Comparison of ENCODE assay signal across 8 mouse cellular contexts in genomic region chr7:49341919-49342529, GRCm38 (mm10).
A peak's percentile ranks its signal among the peaks of the same experiment; 100 is the strongest.
DNase-seq lines count a peak whose midpoint lies in the region; ATAC-seq and TF ChIP-seq lines count a peak whose summit lies in the region.

No protein-coding gene starts in this region.

- WGBS in forebrain, embryonic 12.5 days = 81% methylated on average over 2 of the region's 2 CpGs
- WGBS in forebrain, embryonic 11.5 days = 85% methylated on average over 2 of the region's 2 CpGs
- WGBS in thymus, adult 2 months = 87% methylated on average over 2 of the region's 2 CpGs
- 87% methylated on average over 2 of the region's 2 CpGs for WGBS in lung, embryonic 16.5 days

- no peaks in the 10 kb centered on the region for H3K36me3 ChIP-seq in forebrain, embryonic 12.5 days (replicated peaks)
- H3K36me3 ChIP-seq in forebrain, embryonic 11.5 days (ENCODE audit: control insufficient read depth, insufficient read depth, low read length) = no peaks in the 10 kb centered on the region
- no peaks in the 10 kb centered on the region for H3K36me3 ChIP-seq in thymus, adult 2 months (ENCODE audit: control insufficient read depth, insufficient read depth, low read length)
- H3K36me3 ChIP-seq in lung, embryonic 16.5 days (ENCODE audit: control insufficient read depth, insufficient read depth, low read length) = no peaks in the 10 kb centered on the region

- peaks cover 12% of the 10 kb centered on the region; the same call in 1 of the 2 replicates for H3K27me3 ChIP-seq in forebrain, embryonic 12.5 days
- no peaks in the 10 kb centered on the region for H3K27me3 ChIP-seq in forebrain, embryonic 11.5 days (ENCODE audit: control insufficient read depth, insufficient read depth, low read length)
- H3K27me3 ChIP-seq in thymus, adult 2 months (ENCODE audit: control insufficient read depth, insufficient read depth, low read length) = no peaks in the 10 kb centered on the region
- no peaks in the 10 kb centered on the region for H3K27me3 ChIP-seq in lung, embryonic 16.5 days (ENCODE audit: control insufficient read depth, insufficient read depth, low read depth, low read length)

- no peak overlapping the region for H3K4me3 ChIP-seq in forebrain, embryonic 12.5 days (replicated peaks)
- no peak overlapping the region for H3K4me3 ChIP-seq in forebrain, embryonic 11.5 days (ENCODE audit: low read depth, low read length)
- H3K4me3 ChIP-seq in thymus, adult 2 months (ENCODE audit: control insufficient read depth, insufficient read depth, low read length) = no peak overlapping the region
- H3K4me3 ChIP-seq in lung, embryonic 16.5 days (ENCODE audit: low read length) = no peak overlapping the region

- H3K9ac ChIP-seq in forebrain, embryonic 12.5 days = no peak overlapping the region
- no peak overlapping the region for H3K9ac ChIP-seq in forebrain, embryonic 11.5 days (ENCODE audit: low read length)
- H3K9ac ChIP-seq in lung, embryonic 16.5 days (ENCODE audit: low read length) = no peak overlapping the region

- H3K4me1 ChIP-seq in forebrain, embryonic 12.5 days = peaks cover 39% of the 10 kb centered on the region
- H3K4me1 ChIP-seq in forebrain, embryonic 11.5 days (replicated peaks; ENCODE audit: control insufficient read depth, insufficient read depth, low read length) = peaks cover 12% of the 10 kb centered on the region; the same call in 1 of the 2 replicates
- H3K4me1 ChIP-seq in thymus, adult 2 months (replicated peaks; ENCODE audit: control insufficient read depth, insufficient read depth, low read length) = peaks cover 13% of the 10 kb centered on the region
- peaks cover 17% of the 10 kb centered on the region for H3K4me1 ChIP-seq in lung, embryonic 16.5 days (replicated peaks; ENCODE audit: control insufficient read depth, insufficient read depth, low read length)

- no peak overlapping the region for H3K27ac ChIP-seq in forebrain, embryonic 12.5 days
- no peak overlapping the region for H3K27ac ChIP-seq in forebrain, embryonic 11.5 days (ENCODE audit: low read depth, low read length)
- H3K27ac ChIP-seq in thymus, adult 2 months (ENCODE audit: control insufficient read depth, insufficient read depth, low read length) = no peak overlapping the region
- H3K27ac ChIP-seq in lung, embryonic 16.5 days (ENCODE audit: low read length) = no peak overlapping the region

- no peaks in the 10 kb centered on the region for H3K9me3 ChIP-seq in forebrain, embryonic 12.5 days
- H3K9me3 ChIP-seq in forebrain, embryonic 11.5 days (ENCODE audit: control insufficient read depth, low read length) = no peaks in the 10 kb centered on the region
- no peaks in the 10 kb centered on the region for H3K9me3 ChIP-seq in lung, embryonic 16.5 days (ENCODE audit: control insufficient read depth, low read length)

- no peak for TF ChIP-seq CTCF in thymus, adult 2 months (IDR thresholded peaks at IDR 0.05; ENCODE audit: borderline replicate concordance, control insufficient read depth, extremely low read depth, insufficient read depth, low read length, poor library complexity)

- no peak overlapping the region for H3K4me2 ChIP-seq in forebrain, embryonic 12.5 days
- H3K4me2 ChIP-seq in forebrain, embryonic 11.5 days (ENCODE audit: low read depth, low read length, severe bottlenecking) = no peak overlapping the region
- H3K4me2 ChIP-seq in lung, embryonic 16.5 days (ENCODE audit: low read depth, low read length) = no peak overlapping the region

- 0 out of 2 replicates have a peak, but pooled peaks have one; percentile 19 for ATAC-seq in forebrain, embryonic 12.5 days (ENCODE audit: low FRiP score)
- no peak for ATAC-seq in forebrain, embryonic 11.5 days (replicated peaks; ENCODE audit: low FRiP score)
- ATAC-seq in lung, embryonic 16.5 days (ENCODE audit: low read depth) = peak; percentile 39; the same call in 1 of the 2 replicates

- DNase-seq in forebrain, embryonic 11.5 days (ENCODE audit: low spot score) = no peak
- peak; percentile 30 for DNase-seq in thymus, postnatal 4 days
- no peak for DNase-seq in thymus, adult 2 months
- DNase-seq in ovary, adult 18-20 months (ENCODE audit: low spot score) = no peak
- no peak for DNase-seq in cerebellum, postnatal 4 days (ENCODE audit: low spot score in 2 of 2)
- no peak for DNase-seq in testis, postnatal 14 days (ENCODE audit: low spot score)

- no peak for TF ChIP-seq POLR2A in thymus, adult 2 months (IDR thresholded peaks at IDR 0.05; ENCODE audit: control insufficient read depth, extremely low read depth, insufficient read depth, low read length, poor library complexity)
